Mouse (Mus musculus): ENCODE measurements around the gene Hbq1a. TPM values are rescaled to one million over a fixed set of nuclear protein-coding genes. Genes with fewer than 3 reads are reported as not detected.
"Not testable (repeated sequence)": the region's sequence is repeated elsewhere in the genome, so short reads cannot be mapped to it uniquely, and the experiment has no call there.

The Hbq1a gene
- polyA plus RNA-seq, 1 experiment from 2014 or later = 1.9 TPM

- not testable (repeated sequence) for ATAC-seq (ENCODE audit: low read depth); H3K9me3 ChIP-seq (ENCODE audit: control insufficient read depth, low read length)
- 79% methylated on average over 3 of the region's 3 CpGs for WGBS
These were observed 6.4 kb upstream of the Hbq1a start for GRCm38 (mm10) chr11:32293479-32293878.

GRCm38 (mm10) chr11:32296203-32296602 is 3.7 kb upstream of the Hbq1a start, which contains the start of gene Hba-a2:
TSS of gene Hba-a2 (plus strand) at chr11:32296489.
- H3K27me3 ChIP-seq (ENCODE audit: control insufficient read depth, insufficient read depth, low read length); H3K4me3 ChIP-seq (ENCODE audit: low read depth, low read length); ATAC-seq (ENCODE audit: low read depth); H3K9me3 ChIP-seq (ENCODE audit: control insufficient read depth, low read length); H3K4me1 ChIP-seq (ENCODE audit: control insufficient read depth, insufficient read depth, low read length); H3K36me3 ChIP-seq (ENCODE audit: control insufficient read depth, insufficient read depth, low read length); H3K27ac ChIP-seq (ENCODE audit: low read depth, low read length); H3K9ac ChIP-seq (replicated peaks; ENCODE audit: low read depth, low read length); H3K4me2 ChIP-seq (ENCODE audit: low read depth, low read length): not testable (repeated sequence)
- no CpG with 5 or more reads among the region's 4 CpGs for WGBS

More at GRCm38 (mm10) chr11:32293479-32293878, 6.4 kb upstream of the Hbq1a start:
- H3K4me3 ChIP-seq (ENCODE audit: low read depth, low read length); H3K4me2 ChIP-seq (ENCODE audit: low read depth, low read length); H3K4me1 ChIP-seq (ENCODE audit: control insufficient read depth, insufficient read depth, low read length); H3K36me3 ChIP-seq (ENCODE audit: control insufficient read depth, insufficient read depth, low read length); H3K27ac ChIP-seq (ENCODE audit: low read depth, low read length); H3K9ac ChIP-seq (replicated peaks; ENCODE audit: low read depth, low read length); H3K27me3 ChIP-seq (ENCODE audit: control insufficient read depth, insufficient read depth, low read length): not testable (repeated sequence)

- H3K4me2 ChIP-seq (ENCODE audit: low read depth, low read length); H3K27me3 ChIP-seq (ENCODE audit: control insufficient read depth, insufficient read depth, low read length); H3K4me3 ChIP-seq (ENCODE audit: low read depth, low read length); H3K9ac ChIP-seq (replicated peaks; ENCODE audit: low read depth, low read length); H3K36me3 ChIP-seq (ENCODE audit: control insufficient read depth, insufficient read depth, low read length); H3K27ac ChIP-seq (ENCODE audit: low read depth, low read length); H3K9me3 ChIP-seq (ENCODE audit: control insufficient read depth, low read length); ATAC-seq (ENCODE audit: low read depth); H3K4me1 ChIP-seq (ENCODE audit: control insufficient read depth, insufficient read depth, low read length): not testable (repeated sequence)
- WGBS = 62% methylated on average over 2 of the region's 2 CpGs
These were observed 2.5 kb upstream of the Hbq1a start for GRCm38 (mm10) chr11:32297417-32297816.

GRCm38 (mm10) chr11:32297866-32298531 is 1.9 kb upstream of the Hbq1a start:
- no peak overlapping the region for H3K27ac ChIP-seq (ENCODE audit: low read depth, low read length)
- 97% methylated on average over 1 of the region's 1 CpGs for WGBS
- H3K9me3 ChIP-seq (ENCODE audit: control insufficient read depth, low read length) = no peaks in the 10 kb centered on the region

GRCm38 (mm10) chr11:32298532-32298918 is 1.3 kb upstream of the Hbq1a start:
- no peak overlapping the region for H3K9ac ChIP-seq (replicated peaks; ENCODE audit: low read depth, low read length)
- WGBS = 99% methylated on average over 2 of the region's 2 CpGs
- H3K4me2 ChIP-seq (ENCODE audit: low read depth, low read length) = no peak overlapping the region
- no peak overlapping the region for H3K4me3 ChIP-seq (ENCODE audit: low read depth, low read length)
- no peaks in the 10 kb centered on the region for H3K36me3 ChIP-seq (ENCODE audit: control insufficient read depth, insufficient read depth, low read length)
- ATAC-seq (ENCODE audit: low read depth) = no peak
- no peaks in the 10 kb centered on the region for H3K4me1 ChIP-seq (ENCODE audit: control insufficient read depth, insufficient read depth, low read length)
- no peak overlapping the region for H3K27ac ChIP-seq (ENCODE audit: low read depth, low read length)
- H3K9me3 ChIP-seq (ENCODE audit: control insufficient read depth, low read length) = no peaks in the 10 kb centered on the region
- H3K27me3 ChIP-seq (ENCODE audit: control insufficient read depth, insufficient read depth, low read length) = no peaks in the 10 kb centered on the region

More at GRCm38 (mm10) chr11:32297866-32298531, 1.9 kb upstream of the Hbq1a start:
- H3K4me3 ChIP-seq (ENCODE audit: low read depth, low read length) = no peak overlapping the region
- H3K4me2 ChIP-seq (ENCODE audit: low read depth, low read length) = no peak overlapping the region
- ATAC-seq (ENCODE audit: low read depth) = no peak
- H3K36me3 ChIP-seq (ENCODE audit: control insufficient read depth, insufficient read depth, low read length) = no peaks in the 10 kb centered on the region
- H3K9ac ChIP-seq (replicated peaks; ENCODE audit: low read depth, low read length) = no peak overlapping the region
- H3K27me3 ChIP-seq (ENCODE audit: control insufficient read depth, insufficient read depth, low read length) = no peaks in the 10 kb centered on the region
- H3K4me1 ChIP-seq (ENCODE audit: control insufficient read depth, insufficient read depth, low read length) = no peaks in the 10 kb centered on the region

GRCm38 (mm10) chr11:32300279-32301267 is 704 bp downstream of the Hbq1a start:
- Histone ChIP-seq H3K4me3 (ENCODE audit: low read depth, low read length) (no peak overlapping the region), H3K9ac (replicated peaks; ENCODE audit: low read depth, low read length) (no peak overlapping the region), H3K4me2 (ENCODE audit: low read depth, low read length) (peak overlapping the region; percentile 44), H3K4me1 (ENCODE audit: control insufficient read depth, insufficient read depth, low read length) (no peaks in the 10 kb centered on the region), H3K27me3 (ENCODE audit: control insufficient read depth, insufficient read depth, low read length) (no peaks in the 10 kb centered on the region), H3K9me3 (ENCODE audit: control insufficient read depth, low read length) (no peaks in the 10 kb centered on the region), H3K27ac (ENCODE audit: low read depth, low read length) (no peak overlapping the region), H3K36me3 (ENCODE audit: control insufficient read depth, insufficient read depth, low read length) (no peaks in the 10 kb centered on the region)
- 53% methylated on average over 14 of the region's 17 CpGs for WGBS
- ATAC-seq (ENCODE audit: low read depth) = no peak

DNA sequence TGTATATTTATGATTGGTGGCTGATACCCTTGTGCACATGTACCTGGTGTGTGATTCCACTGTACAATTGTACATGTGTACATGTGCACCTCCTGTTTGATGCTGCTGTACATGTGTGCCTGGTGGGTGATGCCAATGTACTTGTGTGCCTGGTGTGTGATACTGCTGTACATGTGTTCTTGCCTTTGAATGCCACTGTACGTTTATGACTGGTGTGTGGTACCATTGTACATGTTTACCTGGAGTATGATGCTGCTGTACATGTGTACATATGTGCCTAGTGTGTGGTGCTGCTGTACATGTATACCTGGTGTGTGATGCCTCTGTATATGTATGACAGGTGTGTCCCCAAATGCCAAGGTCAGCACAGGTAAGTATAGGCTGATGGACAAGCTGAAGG is 1.6 kb downstream of the Hbq1a start:
- ATAC-seq (ENCODE audit: low read depth) = no peak
- H3K27ac ChIP-seq (ENCODE audit: low read depth, low read length) = no peak overlapping the region
- H3K4me1 ChIP-seq (ENCODE audit: control insufficient read depth, insufficient read depth, low read length) = no peaks in the 10 kb centered on the region
- H3K36me3 ChIP-seq (ENCODE audit: control insufficient read depth, insufficient read depth, low read length) = no peaks in the 10 kb centered on the region
- no peak overlapping the region for H3K4me3 ChIP-seq (ENCODE audit: low read depth, low read length)
- H3K9ac ChIP-seq (replicated peaks; ENCODE audit: low read depth, low read length) = no peak overlapping the region
- H3K27me3 ChIP-seq (ENCODE audit: control insufficient read depth, insufficient read depth, low read length) = no peaks in the 10 kb centered on the region
- 91% methylated on average over 1 of the region's 1 CpGs for WGBS
- no peak overlapping the region for H3K4me2 ChIP-seq (ENCODE audit: low read depth, low read length)
- no peaks in the 10 kb centered on the region for H3K9me3 ChIP-seq (ENCODE audit: control insufficient read depth, low read length)

DNA sequence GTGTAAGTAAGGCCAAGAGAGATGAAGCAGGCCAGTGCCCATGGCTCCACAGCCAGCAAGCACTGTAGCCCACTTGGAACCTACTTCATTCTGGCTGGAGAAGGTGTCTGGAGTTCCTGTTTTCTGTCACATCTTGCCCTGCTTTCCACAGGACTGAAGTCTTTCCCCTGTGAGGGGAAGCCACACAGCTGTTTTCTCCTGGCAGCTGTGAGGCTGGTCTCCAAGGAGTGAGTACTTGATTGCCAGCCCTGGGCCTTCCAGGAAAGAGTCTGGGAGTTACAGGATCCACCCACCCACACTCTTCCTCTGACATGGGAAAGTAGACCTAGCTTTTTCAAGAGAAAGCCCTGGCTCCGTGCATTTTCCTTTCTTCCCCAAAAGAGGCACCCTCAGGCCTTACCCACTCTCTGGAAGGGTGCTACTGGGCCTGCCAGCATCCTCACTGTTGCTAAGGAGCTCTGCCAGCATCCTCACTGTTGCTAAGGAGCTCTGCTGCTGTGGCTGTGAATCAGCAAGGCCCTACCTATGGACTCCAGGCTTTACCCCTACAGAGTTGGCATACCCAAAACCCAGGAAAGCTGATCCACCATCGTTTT is 3.1 kb downstream of the Hbq1a start:
- ATAC-seq (ENCODE audit: low read depth) = no peak

GRCm38 (mm10) chr11:32303455-32303854 is 3.6 kb downstream of the Hbq1a start:
- Histone ChIP-seq H3K4me2 (ENCODE audit: low read depth, low read length) (no peak overlapping the region), H3K4me3 (ENCODE audit: low read depth, low read length) (no peak overlapping the region), H3K36me3 (ENCODE audit: control insufficient read depth, insufficient read depth, low read length) (no peaks in the 10 kb centered on the region), H3K9ac (replicated peaks; ENCODE audit: low read depth, low read length) (no peak overlapping the region), H3K27ac (ENCODE audit: low read depth, low read length) (no peak overlapping the region), H3K27me3 (ENCODE audit: control insufficient read depth, insufficient read depth, low read length) (no peaks in the 10 kb centered on the region), H3K4me1 (ENCODE audit: control insufficient read depth, insufficient read depth, low read length) (no peaks in the 10 kb centered on the region), H3K9me3 (ENCODE audit: control insufficient read depth, low read length) (no peaks in the 10 kb centered on the region)
- 77% methylated on average over 1 of the region's 1 CpGs for WGBS
- no peak for ATAC-seq (ENCODE audit: low read depth)

More for the DNA sequence above, 3.1 kb downstream of the Hbq1a start:
- Histone ChIP-seq H3K27me3 (ENCODE audit: control insufficient read depth, insufficient read depth, low read length) (no peaks in the 10 kb centered on the region), H3K9me3 (ENCODE audit: control insufficient read depth, low read length) (no peaks in the 10 kb centered on the region), H3K4me1 (ENCODE audit: control insufficient read depth, insufficient read depth, low read length) (no peaks in the 10 kb centered on the region), H3K27ac (ENCODE audit: low read depth, low read length) (no peak overlapping the region), H3K4me2 (ENCODE audit: low read depth, low read length) (no peak overlapping the region), H3K36me3 (ENCODE audit: control insufficient read depth, insufficient read depth, low read length) (no peaks in the 10 kb centered on the region), H3K9ac (replicated peaks; ENCODE audit: low read depth, low read length) (no peak overlapping the region), H3K4me3 (ENCODE audit: low read depth, low read length) (no peak overlapping the region)
- WGBS = 53% methylated on average over 2 of the region's 2 CpGs

Measured in neural tube, embryonic 14.5 days (tissue).